Mouse (Mus musculus) cortical plate, adult 2 months (tissue): ENCODE results near the gene Sephs1.

Experiments used
- CTCF ChIP-seq: fragments of 200-500 bp; IDR thresholded peaks from 2 replicates; pipeline ENCODE4 v1.5.1; 2011; ENCODE audit warnings: mild to moderate bottlenecking, control low read depth, low read length; ENCODE audit not compliant: insufficient read depth; ENCODE audit errors: extremely low read depth
- POLR2A ChIP-seq: fragments of 200-500 bp; IDR thresholded peaks from 2 replicates; pipeline ENCODE4 v1.6.1; 2011; ENCODE audit warnings: mild to moderate bottlenecking, low read length, control low read depth; ENCODE audit not compliant: insufficient read depth; ENCODE audit errors: extremely low read depth

DNA sequence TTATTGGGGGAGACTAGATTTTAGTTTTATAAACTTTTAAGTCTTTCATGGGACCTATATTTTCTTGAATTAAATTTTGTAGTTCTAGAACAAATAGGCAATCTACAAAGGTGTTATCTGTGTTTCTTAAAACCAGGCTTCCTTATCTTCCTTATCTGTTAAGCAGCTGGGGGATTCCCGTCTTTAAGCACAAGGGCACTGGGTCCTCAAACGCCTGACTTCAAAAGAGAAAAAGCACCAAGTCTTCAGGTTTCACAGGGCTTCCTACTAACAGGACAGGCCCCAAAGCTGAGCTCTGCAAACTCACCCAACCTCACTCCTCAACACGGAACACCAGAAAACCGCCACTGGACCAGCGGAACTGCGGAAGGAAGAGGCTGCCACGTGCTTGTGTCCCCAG, 26.6 kb downstream of the Sephs1 start:
- TF ChIP-seq CTCF (no peak), POLR2A (no peak)
